Mouse (Mus musculus) CD4-positive, CD25-positive, alpha-beta regulatory T cell, adult 2 months (primary cell): Measurements from ENCODE around the gene Slc39a3.
"Not testable (repeated sequence)": the region's sequence is repeated elsewhere in the genome, so short reads cannot be mapped to it uniquely, and the experiment has no call there.

ENCODE experiments used
- DNase-seq: peaks from one replicate; pipeline ENCODE4 v3.0.0-alpha.2; 2012; ENCODE audit warnings: low read depth, low spot score

Gene Slc39a3

GRCm38 (mm10) chr10:81036988-81037580 is at the start of gene Slc39a3:
Slc39a3 (minus strand) TSS chr10:81037426.
- peak; percentile 98 for DNase-seq

- peak; percentile 73 for DNase-seq
Observed at GRCm38 (mm10) chr10:81087021-81087420, 49.8 kb upstream of the Slc39a3 start.

- peak; percentile 84 for DNase-seq
Observed at GRCm38 (mm10) chr10:81082168-81082960, 45.1 kb upstream of the Slc39a3 start.

GRCm38 (mm10) chr10:81080008-81080655 is 42.9 kb upstream of the Slc39a3 start:
- DNase-seq: no peak

GRCm38 (mm10) chr10:81077916-81078315 is 40.7 kb upstream of the Slc39a3 start:
- DNase-seq: no peak

- no peak for DNase-seq
Observed at GRCm38 (mm10) chr10:81076356-81076755, 39.1 kb upstream of the Slc39a3 start.

GRCm38 (mm10) chr10:81075734-81076133 is 38.5 kb upstream of the Slc39a3 start:
- no peak for DNase-seq

- peak; percentile 44 for DNase-seq
Observed at GRCm38 (mm10) chr10:81073464-81073863, 36.2 kb upstream of the Slc39a3 start.

GRCm38 (mm10) chr10:81072290-81072689 is 35.1 kb upstream of the Slc39a3 start:
- DNase-seq: no peak

GRCm38 (mm10) chr10:81069836-81070235 is 32.6 kb upstream of the Slc39a3 start, which contains the start of gene Thop1:
Thop1 (plus strand) TSS chr10:81070035.
- DNase-seq: peak; percentile 100

- DNase-seq: no peak
Observed at GRCm38 (mm10) chr10:81068706-81069105, 31.5 kb upstream of the Slc39a3 start.

- not testable (repeated sequence) for DNase-seq
Observed at GRCm38 (mm10) chr10:81064519-81064918, 27.3 kb upstream of the Slc39a3 start.

GRCm38 (mm10) chr10:81062710-81063109 is 25.5 kb upstream of the Slc39a3 start:
- no peak for DNase-seq

GRCm38 (mm10) chr10:81059603-81060543 is 22.6 kb upstream of the Slc39a3 start, which contains the start of gene Sgta:
Sgta (minus strand) TSS chr10:81060181.
- DNase-seq: peak; percentile 97

GRCm38 (mm10) chr10:81058896-81059295 is 21.7 kb upstream of the Slc39a3 start:
- no peak for DNase-seq

GRCm38 (mm10) chr10:81057406-81058130 is 20.3 kb upstream of the Slc39a3 start:
- DNase-seq: no peak

- DNase-seq: not testable (repeated sequence)
Observed at GRCm38 (mm10) chr10:81055802-81056340, 18.6 kb upstream of the Slc39a3 start.

- DNase-seq: no peak
Observed at GRCm38 (mm10) chr10:81055169-81055568, 17.9 kb upstream of the Slc39a3 start.

- DNase-seq: no peak
Observed at GRCm38 (mm10) chr10:81052577-81052976, 15.4 kb upstream of the Slc39a3 start.

- DNase-seq: no peak
Observed at GRCm38 (mm10) chr10:81051133-81051532, 13.9 kb upstream of the Slc39a3 start.
